Mouse (Mus musculus) right cerebral cortex, postnatal 14 days (tissue): ENCODE measurements at regions not wholly inside any gene's neighbourhood (a gene's known extent, or its start where the extent isn't known, plus 50 kb on each side); places are given as distances from the start of the nearest gene placed in this dataset.

Experiments
- DNase-seq: peaks from one replicate; pipeline ENCODE4 v3.0.0; 2022

DNA sequence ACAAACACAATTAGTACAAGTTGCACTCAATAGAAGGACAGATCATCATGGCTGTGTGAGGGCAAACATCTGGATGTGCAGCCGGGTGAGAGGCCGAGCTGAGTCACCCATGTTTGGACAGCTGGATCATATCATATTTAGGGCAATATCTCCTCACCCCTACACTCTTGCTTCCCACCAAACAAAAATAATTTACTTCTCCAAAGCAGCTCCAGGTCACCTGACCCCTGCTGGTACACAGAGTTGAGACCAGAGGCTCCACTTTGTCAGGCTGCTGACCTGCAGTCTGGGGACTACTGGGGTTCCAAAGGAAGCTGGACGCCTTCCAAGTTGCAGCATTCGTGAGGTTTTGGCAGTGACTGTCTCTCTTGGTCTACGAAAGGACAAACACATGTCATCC, 186.3 kb downstream of the Usp46 start:
- no peak for DNase-seq

GRCm38 (mm10) chr5:73884998-73885397, 183.2 kb downstream of the Usp46 start:
- DNase-seq, result no peak

- DNase-seq, result no peak
Measured at GRCm38 (mm10) chr5:73885691-73886090, 182.5 kb downstream of the Usp46 start.

GRCm38 (mm10) chr5:73887306-73887958, 180.8 kb downstream of the Usp46 start:
- no peak for DNase-seq

DNA sequence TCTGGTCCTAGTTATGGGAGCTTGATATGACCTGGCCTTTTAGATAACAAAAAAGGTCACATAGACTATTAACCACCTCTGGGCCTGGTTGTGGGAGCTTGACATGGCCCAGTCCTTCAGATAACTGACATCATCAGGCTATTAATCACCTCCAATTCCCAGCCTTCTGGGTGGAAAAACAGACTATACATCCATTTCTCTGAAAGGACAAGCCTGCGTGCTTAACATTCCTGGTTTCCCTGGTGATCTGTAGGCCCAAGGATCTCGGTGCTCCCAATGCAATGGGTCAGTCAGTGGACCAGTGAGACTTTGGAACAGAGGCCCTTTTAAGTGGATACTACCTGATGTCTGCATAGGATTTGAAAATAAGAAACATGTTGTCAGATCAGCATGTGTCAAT, 179.8 kb downstream of the Usp46 start:
- DNase-seq, result no peak

DNA sequence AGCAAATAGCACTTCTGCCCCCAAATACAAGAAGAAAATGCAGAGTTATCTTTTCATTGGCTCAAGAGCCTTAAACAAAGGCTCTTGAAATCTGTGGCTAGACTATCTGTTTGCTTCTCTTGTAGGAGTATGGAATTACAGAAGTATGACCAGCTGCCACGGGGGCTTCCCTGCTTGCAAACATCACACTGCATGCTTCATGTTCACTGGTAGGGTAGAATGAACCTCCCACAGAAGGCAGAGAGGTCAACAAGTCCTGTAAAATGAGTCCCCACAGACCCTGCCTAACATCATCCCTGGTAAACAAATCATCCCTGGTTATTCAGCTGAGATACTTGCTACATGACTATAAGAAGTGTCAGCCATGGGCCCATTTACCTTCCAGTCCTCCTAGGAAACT, 178.9 kb downstream of the Usp46 start:
- no peak for DNase-seq

GRCm38 (mm10) chr5:73890942-73891341, 177.3 kb downstream of the Usp46 start:
- no peak for DNase-seq

- no peak for DNase-seq
Measured at GRCm38 (mm10) chr5:73891606-73892005, 176.6 kb downstream of the Usp46 start.

DNA sequence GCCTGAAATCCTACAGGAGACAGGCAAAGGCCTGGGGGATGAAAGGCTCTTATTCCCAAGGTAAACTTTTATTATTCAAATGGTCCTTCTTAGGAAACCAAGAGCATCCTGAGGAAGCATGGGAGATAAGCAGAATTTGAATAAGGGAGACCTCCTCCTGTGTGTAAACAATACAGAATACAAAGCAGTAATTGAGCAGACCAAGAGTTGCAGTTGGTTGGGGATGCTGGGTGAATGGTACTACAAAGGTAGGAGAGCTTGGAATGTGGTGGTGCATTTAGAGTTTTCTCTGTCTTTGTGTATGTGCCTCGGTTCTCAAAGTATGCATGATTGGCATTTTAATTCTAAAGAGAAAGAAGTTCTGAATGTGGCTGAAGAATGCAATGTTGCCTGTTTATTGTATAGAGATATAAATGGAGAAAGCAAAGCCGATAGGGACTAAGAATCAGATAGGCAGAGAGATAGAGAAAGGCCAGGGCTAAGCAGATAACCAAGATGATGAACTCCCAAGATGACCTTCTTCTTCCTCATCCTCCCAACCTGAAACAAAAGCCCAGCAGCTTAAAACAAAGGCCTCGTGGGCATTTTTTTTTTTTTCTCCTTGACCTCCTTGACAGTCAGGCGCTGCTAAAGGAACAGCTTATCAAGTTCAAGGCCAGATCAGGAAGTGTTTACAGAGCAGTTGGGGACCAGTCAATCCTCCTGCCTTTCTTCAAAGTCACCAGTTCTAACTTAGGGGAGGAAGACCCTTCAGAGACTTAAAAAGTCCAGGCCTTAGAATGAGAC, 175.6 kb downstream of the Usp46 start:
- DNase-seq, result no peak

DNA sequence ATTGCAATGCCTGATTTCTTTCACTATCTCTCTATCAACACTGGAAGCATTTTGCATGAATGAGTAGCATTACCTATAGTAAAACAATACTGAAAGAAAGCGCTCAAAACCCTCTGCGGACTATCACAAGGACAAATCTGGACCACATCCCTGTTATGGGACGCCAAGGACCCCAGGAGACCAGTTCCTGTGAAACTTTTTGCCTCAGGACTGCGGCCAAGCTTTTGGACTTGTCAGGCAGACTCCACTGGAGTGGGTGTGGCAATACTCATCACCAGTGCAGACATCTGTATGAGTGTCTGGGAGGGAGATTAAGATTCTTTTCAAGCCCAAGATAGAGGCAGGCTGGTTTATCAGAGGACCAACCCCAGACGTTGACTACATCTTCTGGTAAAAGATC, 173.0 kb downstream of the Usp46 start:
- DNase-seq, result no peak

DNA sequence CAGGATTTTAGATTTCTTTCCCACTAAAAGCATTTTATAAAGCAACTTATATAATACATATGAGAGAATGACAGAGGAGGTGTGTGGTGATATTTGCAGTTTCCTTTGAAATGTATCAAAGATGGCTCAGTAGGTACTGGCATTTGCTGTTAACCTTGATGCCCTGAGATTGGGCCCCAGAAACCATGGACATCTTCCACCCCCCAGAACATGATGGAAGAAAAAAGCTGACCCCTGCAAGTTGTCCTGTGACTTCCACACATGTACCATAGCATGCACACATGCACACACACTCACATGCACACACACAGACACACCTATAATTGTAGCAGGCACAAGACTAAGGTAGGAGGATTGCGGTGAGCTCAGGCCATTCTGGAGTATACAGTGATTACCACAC, 171.4 kb downstream of the Usp46 start:
- no peak for DNase-seq

GRCm38 (mm10) chr5:73901651-73902050, 166.6 kb downstream of the Usp46 start:
- DNase-seq, result no peak

DNA sequence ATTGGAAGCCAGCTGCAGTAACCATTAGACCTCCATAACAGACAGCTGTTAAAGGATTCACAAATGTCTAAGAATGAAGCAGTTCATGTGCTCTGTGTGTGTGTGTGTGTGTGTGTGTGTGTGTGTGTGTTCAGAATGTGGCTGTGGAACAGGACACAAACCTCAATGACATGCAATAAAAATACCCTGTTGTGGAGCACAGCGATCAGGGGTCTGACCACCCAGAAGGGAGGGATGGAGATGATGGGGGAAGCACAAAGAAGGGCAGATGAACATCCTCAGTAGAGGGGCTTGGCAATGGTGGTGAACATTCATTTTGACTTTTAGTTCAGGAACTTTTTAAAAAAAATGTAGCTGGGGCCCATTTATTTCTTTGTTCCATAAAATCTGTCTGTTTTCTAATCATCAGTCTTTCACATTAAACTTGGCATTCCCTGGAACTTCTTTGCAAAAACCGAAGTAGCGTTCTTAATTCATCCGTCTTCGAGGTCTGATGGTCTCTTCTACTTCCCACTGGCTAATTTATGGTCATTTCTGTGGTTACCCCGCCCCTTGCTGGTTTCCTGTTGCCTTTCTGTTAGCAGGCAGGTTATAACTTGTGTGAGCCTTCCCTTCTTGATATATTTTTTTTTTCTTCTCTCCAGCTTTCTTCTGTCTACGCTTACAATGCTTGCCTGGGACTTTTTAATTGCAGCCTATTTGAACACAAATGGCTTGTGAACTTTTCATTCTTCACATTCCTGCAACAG, 165.6 kb downstream of the Usp46 start:
- DNase-seq, result no peak

GRCm38 (mm10) chr5:73903219-73903570, 165.0 kb downstream of the Usp46 start:
- no peak for DNase-seq

DNA sequence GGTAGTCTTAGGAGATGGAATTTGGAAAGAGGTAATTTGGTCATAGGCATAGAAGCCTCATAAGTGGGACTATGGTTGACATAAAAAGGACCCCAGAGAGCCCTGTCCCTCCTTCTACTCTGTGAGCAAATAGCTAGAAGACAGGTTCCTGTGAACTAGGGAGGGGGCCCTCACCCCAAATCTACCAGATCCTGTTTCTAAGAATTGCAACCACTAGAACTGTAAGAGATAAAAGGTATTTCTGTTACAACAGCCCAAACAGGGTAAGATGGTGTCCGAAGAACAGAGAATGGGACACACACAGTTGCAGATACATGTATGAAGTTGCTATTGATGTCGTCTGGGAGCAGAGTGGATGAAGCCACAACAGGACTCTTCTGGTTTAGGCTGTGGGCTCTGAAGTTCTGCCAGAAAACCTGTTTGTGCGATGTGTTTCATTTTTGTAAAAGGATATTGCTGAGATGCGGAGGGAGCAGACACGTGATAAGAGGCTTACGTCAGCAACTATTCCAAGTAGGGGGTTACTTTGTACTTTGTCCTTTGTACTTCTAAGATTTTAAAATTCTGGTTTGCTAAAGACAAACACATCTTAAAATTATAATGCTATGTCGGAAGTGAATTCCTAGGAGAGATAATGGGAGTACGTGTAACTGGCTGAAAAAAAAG, 164.0 kb downstream of the Usp46 start:
- no peak for DNase-seq

GRCm38 (mm10) chr5:73912149-73912548, 156.1 kb downstream of the Usp46 start:
- DNase-seq, result no peak

DNA sequence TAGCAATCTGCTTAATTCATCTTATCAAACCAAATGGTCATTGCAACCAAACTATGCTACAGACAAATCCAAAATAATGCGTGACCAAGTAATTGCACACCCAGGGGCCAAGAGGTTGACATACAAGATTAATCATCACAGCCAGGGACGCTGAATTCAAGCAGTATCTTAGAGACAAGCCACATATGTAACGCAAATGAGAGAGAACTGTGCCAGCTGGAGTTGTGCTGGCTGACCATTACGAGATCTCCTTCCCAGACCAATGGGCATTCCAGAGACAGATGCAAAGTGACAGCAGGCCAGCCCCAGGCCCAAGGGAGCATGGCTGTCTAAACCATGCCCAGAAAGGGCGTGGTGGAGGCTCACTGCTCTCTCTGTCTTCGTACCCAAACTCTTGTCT, 155.1 kb downstream of the Usp46 start:
- DNase-seq, result no peak

GRCm38 (mm10) chr5:73918011-73918410, 150.2 kb downstream of the Usp46 start:
- DNase-seq, result no peak

GRCm38 (mm10) chr5:73919936-73920335, 148.3 kb downstream of the Usp46 start:
- no peak for DNase-seq

- no peak for DNase-seq
Measured at GRCm38 (mm10) chr5:73927534-73927933, 140.7 kb downstream of the Usp46 start.

- no peak for DNase-seq
Measured at GRCm38 (mm10) chr5:73928691-73929090, 139.5 kb downstream of the Usp46 start.

DNA sequence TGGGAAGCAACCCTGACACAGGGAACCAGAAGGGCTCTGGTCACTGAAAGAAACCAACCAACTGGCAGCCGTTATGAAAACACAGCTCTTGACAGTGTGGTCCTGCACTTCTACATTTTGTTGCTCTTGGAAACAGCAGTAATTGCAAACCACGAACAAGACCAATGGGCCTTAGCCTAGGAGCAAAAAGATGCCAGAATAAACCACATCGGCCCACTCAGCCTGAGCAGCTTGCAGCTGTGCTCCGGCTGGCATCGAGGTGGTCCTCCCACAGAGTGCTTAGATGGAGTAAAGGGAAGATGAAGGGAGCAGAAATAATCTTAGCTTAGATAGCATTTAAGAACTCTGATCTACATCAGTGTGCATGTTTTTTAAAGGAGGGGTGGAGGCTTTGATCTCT, 138.0 kb downstream of the Usp46 start:
- peak; percentile 27 for DNase-seq

DNA sequence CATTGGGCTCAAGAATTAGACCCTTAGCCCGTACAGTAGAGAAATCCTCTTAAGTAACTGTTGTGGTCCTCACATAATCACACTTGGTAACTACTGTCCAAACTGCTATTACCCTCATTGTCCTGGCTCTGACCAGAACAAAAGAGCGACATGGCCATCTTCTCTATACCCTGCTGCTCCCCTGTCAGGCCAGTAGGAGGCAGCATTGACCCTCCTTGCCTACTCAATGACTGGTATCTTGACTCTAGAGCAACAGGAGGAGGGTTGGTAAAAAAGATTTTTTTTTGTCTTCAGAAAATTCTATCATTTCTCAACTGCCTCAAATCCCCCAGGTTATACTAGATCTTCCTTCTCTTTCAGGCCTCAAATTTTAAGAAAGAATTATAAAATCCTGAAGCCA, 130.4 kb downstream of the Usp46 start:
- no peak for DNase-seq

DNA sequence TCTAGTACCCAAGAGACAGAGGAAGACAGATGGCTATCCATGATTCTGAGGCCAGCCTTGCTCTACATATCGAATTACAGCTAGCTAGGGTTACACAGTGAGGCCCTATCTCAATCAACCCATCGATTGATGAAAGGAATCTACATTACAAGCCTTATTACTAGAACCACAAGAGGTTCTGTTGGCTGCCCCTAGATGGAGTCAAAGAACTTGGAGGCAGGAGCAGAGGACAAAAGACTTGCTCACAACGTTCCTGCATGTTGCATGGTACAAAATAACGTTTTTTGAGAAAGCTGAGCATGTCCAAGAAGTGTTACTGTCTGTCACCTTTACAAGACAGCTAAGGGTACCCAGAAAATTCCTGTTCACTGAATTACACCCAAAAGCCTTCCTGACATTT, 129.8 kb downstream of the Usp46 start:
- no peak for DNase-seq
